Mouse (Mus musculus) E14TG2a.4 (cell line): Measurements from ENCODE around the gene Ambp.

Experiments
- H3K27me3 ChIP-seq: 2 replicates; pipeline ENCODE4 v1.6.1; 2014; ENCODE audit warnings: low read length, control low read depth; ENCODE audit not compliant: insufficient read depth
- H3K36me3 ChIP-seq: 2 replicates; pipeline ENCODE4 v1.6.1; 2014; ENCODE audit warnings: low read length, control low read depth; ENCODE audit not compliant: insufficient read depth
- H3K4me1 ChIP-seq: replicated peaks from 2 replicates; pipeline ENCODE4 v1.6.1; 2014; ENCODE audit warnings: low read depth, low read length, control low read depth
- H3K4me3 ChIP-seq: replicated peaks from 2 replicates; pipeline ENCODE4 v1.5.1; 2014; ENCODE audit warnings: mild to moderate bottlenecking, low read length
- H3K9me3 ChIP-seq: 2 replicates; pipeline ENCODE4 v1.6.1; 2014; ENCODE audit warnings: low read length, control low read depth
- CTCF ChIP-seq: conservative IDR thresholded peaks from 2 replicates; pipeline ENCODE4 v1.5.1; 2014; ENCODE audit warnings: low read length
- NANOG ChIP-seq: IDR thresholded peaks from 2 replicates; pipeline ENCODE4 v1.6.1; 2014; ENCODE audit warnings: borderline replicate concordance, low read length, mixed read lengths
- POU5F1 ChIP-seq: IDR thresholded peaks from 2 replicates; pipeline ENCODE4 v1.6.1; 2014; ENCODE audit warnings: low read length, borderline replicate concordance

The Ambp gene

GRCm38 (mm10) chr4:63151127-63151526 is 3.5 kb downstream of the Ambp start:
- no peaks in the 10 kb centered on the region for H3K36me3 ChIP-seq
- TF ChIP-seq POU5F1 (no peak), CTCF (no peak), NANOG (no peak)
- no peaks in the 10 kb centered on the region for H3K9me3 ChIP-seq
- H3K4me1 ChIP-seq, result peaks cover 9% of the 10 kb centered on the region; the same call in 1 of the 2 replicates
- H3K27me3 ChIP-seq, result no peaks in the 10 kb centered on the region; the same call in 1 of the 2 replicates
- H3K4me3 ChIP-seq, result no peak overlapping the region

- Histone ChIP-seq H3K27me3 (no peaks in the 10 kb centered on the region), H3K36me3 (no peaks in the 10 kb centered on the region), H3K9me3 (no peaks in the 10 kb centered on the region), H3K4me1 (peaks cover 7% of the 10 kb centered on the region; the same call in 1 of the 2 replicates), H3K4me3 (no peak overlapping the region)
- TF ChIP-seq NANOG, result no peak
- peak; percentile 81 for TF ChIP-seq CTCF
Measured at GRCm38 (mm10) chr4:63147268-63147667, 7.3 kb downstream of the Ambp start.

- Histone ChIP-seq H3K4me3 (no peak overlapping the region), H3K36me3 (no peaks in the 10 kb centered on the region), H3K27me3 (peaks cover 7% of the 10 kb centered on the region), H3K9me3 (peaks cover 9% of the 10 kb centered on the region; the same call in 1 of the 2 replicates), H3K4me1 (no peaks in the 10 kb centered on the region)
- TF ChIP-seq CTCF (no peak), POU5F1 (no peak), NANOG (no peak)
Measured at GRCm38 (mm10) chr4:63129891-63130624, 24.5 kb downstream of the Ambp start.

- no peaks in the 10 kb centered on the region for H3K4me1 ChIP-seq
- TF ChIP-seq POU5F1, result no peak
- no peak for TF ChIP-seq NANOG
- H3K27me3 ChIP-seq, result peaks cover 5% of the 10 kb centered on the region; the same call in 1 of the 2 replicates
Measured at GRCm38 (mm10) chr4:63124861-63125466, 29.6 kb downstream of the Ambp start.

GRCm38 (mm10) chr4:63118639-63119437 is 35.8 kb downstream of the Ambp start:
- TF ChIP-seq POU5F1 (no peak), NANOG (no peak), CTCF (peak; percentile 92)
- Histone ChIP-seq H3K4me1 (no peaks in the 10 kb centered on the region), H3K9me3 (peaks cover 5% of the 10 kb centered on the region), H3K27me3 (peaks cover 24% of the 10 kb centered on the region), H3K4me3 (no peak overlapping the region), H3K36me3 (no peaks in the 10 kb centered on the region)

More at GRCm38 (mm10) chr4:63124861-63125466, 29.6 kb downstream of the Ambp start:
- Histone ChIP-seq H3K4me3 (no peak overlapping the region), H3K9me3 (peaks cover 5% of the 10 kb centered on the region), H3K36me3 (no peaks in the 10 kb centered on the region)

GRCm38 (mm10) chr4:63105651-63106050 is 48.9 kb downstream of the Ambp start:
- Histone ChIP-seq H3K27me3 (peaks cover 3% of the 10 kb centered on the region; the same call in 1 of the 2 replicates), H3K4me1 (peaks cover 8% of the 10 kb centered on the region; the same call in 1 of the 2 replicates), H3K4me3 (no peak overlapping the region), H3K36me3 (no peaks in the 10 kb centered on the region), H3K9me3 (peaks cover 9% of the 10 kb centered on the region)
- TF ChIP-seq NANOG (peak; percentile 91), POU5F1 (no peak)

DNA sequence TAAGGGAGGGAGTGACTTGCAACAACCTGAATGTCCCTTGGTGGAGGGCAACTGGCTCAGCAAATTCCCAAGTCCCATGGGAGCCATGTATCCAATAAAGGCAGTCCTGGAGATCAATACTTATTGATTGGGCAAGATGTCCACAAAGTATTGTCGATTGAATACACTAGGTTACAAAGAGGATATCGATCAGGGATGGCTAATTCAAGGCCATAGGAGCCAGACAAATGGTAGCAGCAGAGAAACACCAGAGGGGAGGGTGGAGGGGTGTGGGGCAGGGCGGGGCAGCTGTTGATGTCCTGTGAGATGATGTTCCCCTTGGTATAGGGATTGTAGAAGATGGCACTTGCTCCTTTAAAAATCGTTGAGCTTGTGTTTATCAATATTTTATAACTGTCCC is 52.6 kb downstream of the Ambp start:
- H3K27me3 ChIP-seq, result peaks cover 3% of the 10 kb centered on the region; the same call in 1 of the 2 replicates
- TF ChIP-seq NANOG (no peak), CTCF (no peak), POU5F1 (no peak)
- peaks cover 8% of the 10 kb centered on the region; the same call in 1 of the 2 replicates for H3K4me1 ChIP-seq
- H3K36me3 ChIP-seq, result no peaks in the 10 kb centered on the region
- H3K9me3 ChIP-seq, result peaks cover 9% of the 10 kb centered on the region
- H3K4me3 ChIP-seq, result no peak overlapping the region

DNA sequence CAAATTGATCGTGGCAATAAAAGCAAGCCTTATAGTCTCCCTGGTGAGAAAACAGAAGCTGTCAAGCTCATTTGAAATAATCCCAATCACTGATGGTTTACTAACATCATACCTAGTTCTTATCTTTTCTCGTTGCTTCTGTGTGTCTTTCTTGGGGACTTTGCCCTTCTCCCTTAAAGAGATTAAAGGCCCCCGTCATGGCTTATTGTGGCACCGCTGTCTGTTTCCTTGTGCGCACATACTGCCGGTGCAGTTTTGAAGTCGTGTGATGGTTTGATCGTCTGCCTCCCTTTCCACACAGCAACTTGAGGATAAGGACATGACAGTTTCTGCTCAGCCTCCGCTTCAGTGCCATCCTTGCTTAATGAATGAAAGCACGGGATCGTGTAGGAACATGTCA is 54.1 kb downstream of the Ambp start:
- no peak for TF ChIP-seq NANOG
- no peak for TF ChIP-seq CTCF
- TF ChIP-seq POU5F1, result no peak
- H3K9me3 ChIP-seq, result peaks cover 9% of the 10 kb centered on the region

More for the DNA sequence above, 54.1 kb downstream of the Ambp start:
- no peak overlapping the region for H3K4me3 ChIP-seq
- H3K36me3 ChIP-seq, result no peaks in the 10 kb centered on the region
- peaks cover 3% of the 10 kb centered on the region; the same call in 1 of the 2 replicates for H3K27me3 ChIP-seq
- H3K4me1 ChIP-seq, result peaks cover 8% of the 10 kb centered on the region; the same call in 1 of the 2 replicates
